Mouse (Mus musculus) C2C12 (cell line): ENCODE results near the gene Caps2. TPM values are rescaled to one million over a fixed set of nuclear protein-coding genes. Genes with fewer than 3 reads are reported as not detected.
"Not testable (repeated sequence)": the region's sequence is repeated elsewhere in the genome, so short reads cannot be mapped to it uniquely, and the experiment has no call there.

Source experiments
- H3K27me3 ChIP-seq: one replicate; pipeline ENCODE4 v1.6.1; 2011; ENCODE audit not compliant: control insufficient read depth, insufficient read depth, insufficient read length
- H3K36me3 ChIP-seq: one replicate; pipeline ENCODE4 v1.6.1; 2011; ENCODE audit not compliant: control insufficient read depth, insufficient read depth
- H3K4me3 ChIP-seq: one replicate; pipeline ENCODE4 v1.5.1; 2011; ENCODE audit warnings: mild to moderate bottlenecking, control low read depth; ENCODE audit not compliant: poor library complexity, insufficient read depth, severe bottlenecking
- H3K79me2 ChIP-seq: one replicate; pipeline ENCODE4 v1.6.1; 2011; ENCODE audit not compliant: control insufficient read depth, insufficient read depth
- H3K79me3 ChIP-seq: one replicate; pipeline ENCODE4 v1.6.1; 2011; ENCODE audit warnings: low read depth, control low read depth
- H3ac ChIP-seq: one replicate; pipeline ENCODE3; 2011; ENCODE audit warnings: low read depth; ENCODE audit not compliant: control insufficient read depth, insufficient read length
- CEBPB ChIP-seq: IDR thresholded peaks from one replicate; pipeline ENCODE4 v1.6.1; 2011; ENCODE audit warnings: low read depth, mild to moderate bottlenecking, control low read depth, moderate library complexity
- CTCF ChIP-seq: IDR thresholded peaks from one replicate; pipeline ENCODE4 v1.5.1; 2011; ENCODE audit not compliant: control insufficient read depth, insufficient read depth, insufficient read length
- FOSL1 ChIP-seq: IDR thresholded peaks from one replicate; pipeline ENCODE4 v1.8.0; 2011; ENCODE audit warnings: mild to moderate bottlenecking, low read length; ENCODE audit not compliant: poor library complexity, insufficient read depth, severe bottlenecking
- MAX ChIP-seq: IDR thresholded peaks from one replicate; pipeline ENCODE4 v1.6.1; 2011; ENCODE audit warnings: mild to moderate bottlenecking, control low read depth
- MYOD1 ChIP-seq: IDR thresholded peaks from one replicate; pipeline ENCODE4 v1.6.1; 2011; ENCODE audit warnings: low read depth; ENCODE audit not compliant: control insufficient read depth, insufficient read length
- MYOG ChIP-seq: IDR thresholded peaks from one replicate; pipeline ENCODE4 v1.6.1; 2011; ENCODE audit not compliant: control insufficient read depth, insufficient read length; ENCODE audit errors: extremely low read depth
- USF1 ChIP-seq: IDR thresholded peaks from one replicate; pipeline ENCODE4 v1.6.1; 2011; ENCODE audit warnings: low read depth, mild to moderate bottlenecking, control low read depth, moderate library complexity
- polyA plus RNA-seq: library from polyadenylated mRNA; unstranded; fragments of >200 nt; fragmentation: generic; extraction: Trizol; gene quantifications from one replicate; pipeline ENCODE4 v1.2.1, GENCODE M21; 2012; ENCODE audit warnings: missing spikeins

The Caps2 gene
- polyA plus RNA-seq, 1 experiment, result 0.01 TPM

- no peaks in the 10 kb centered on the region for H3K79me2 ChIP-seq
- no peak for TF ChIP-seq USF1
- no peak for TF ChIP-seq MYOG
- no peak for TF ChIP-seq MAX
- no peak for TF ChIP-seq FOSL1
- TF ChIP-seq CTCF, result no peak
- TF ChIP-seq CEBPB, result no peak
- no peak for TF ChIP-seq MYOD1
- H3K36me3 ChIP-seq, result no peaks in the 10 kb centered on the region
- no peak overlapping the region for H3K4me3 ChIP-seq
- H3ac ChIP-seq, result no peak overlapping the region
- H3K79me3 ChIP-seq, result no peaks in the 10 kb centered on the region
- no peaks in the 10 kb centered on the region for H3K27me3 ChIP-seq
Observed at GRCm38 (mm10) chr10:112139834-112140233, 23.6 kb upstream of the Caps2 start.

- H3K27me3 ChIP-seq, H3K79me2 ChIP-seq, H3ac ChIP-seq, H3K79me3 ChIP-seq, H3K36me3 ChIP-seq, H3K4me3 ChIP-seq: not testable (repeated sequence)
- peak; percentile 39 for TF ChIP-seq CTCF
Observed at GRCm38 (mm10) chr10:112159882-112160560, 3.4 kb upstream of the Caps2 start, which contains the start of gene Glipr1l3. Glipr1l3 (minus strand) TSS chr10:112160327.

GRCm38 (mm10) chr10:112177027-112177426 is 13.6 kb downstream of the Caps2 start:
- H3K27me3 ChIP-seq, H3K79me3 ChIP-seq, H3K79me2 ChIP-seq, H3ac ChIP-seq, H3K36me3 ChIP-seq, H3K4me3 ChIP-seq: not testable (repeated sequence)

- H3K79me3 ChIP-seq, H3K79me2 ChIP-seq, H3K36me3 ChIP-seq, H3ac ChIP-seq, H3K4me3 ChIP-seq, H3K27me3 ChIP-seq: not testable (repeated sequence)
Observed at GRCm38 (mm10) chr10:112193919-112194318, 30.5 kb downstream of the Caps2 start.

- Histone ChIP-seq H3K79me2 (no peaks in the 10 kb centered on the region), H3K27me3 (no peaks in the 10 kb centered on the region), H3ac (no peak overlapping the region), H3K79me3 (no peaks in the 10 kb centered on the region), H3K36me3 (no peaks in the 10 kb centered on the region), H3K4me3 (no peak overlapping the region)
- TF ChIP-seq FOSL1 (no peak), CTCF (peak; percentile 53)
Observed at GRCm38 (mm10) chr10:112203463-112203862, 40.0 kb downstream of the Caps2 start.

- no peak overlapping the region for H3K4me3 ChIP-seq
- H3K79me2 ChIP-seq, result no peaks in the 10 kb centered on the region
- H3K79me3 ChIP-seq, result no peaks in the 10 kb centered on the region
- TF ChIP-seq FOSL1 (no peak), MAX (no peak), MYOG (no peak), USF1 (no peak), CTCF (no peak), MYOD1 (no peak), CEBPB (no peak)
- H3K27me3 ChIP-seq, result no peaks in the 10 kb centered on the region
- no peaks in the 10 kb centered on the region for H3K36me3 ChIP-seq
- H3ac ChIP-seq, result no peak overlapping the region
Observed at GRCm38 (mm10) chr10:112227073-112227472, 63.7 kb downstream of the Caps2 start.

- not testable (repeated sequence) for H3K4me3 ChIP-seq, H3ac ChIP-seq, H3K79me3 ChIP-seq, H3K79me2 ChIP-seq, H3K36me3 ChIP-seq, H3K27me3 ChIP-seq
Observed at GRCm38 (mm10) chr10:112229091-112229843, 65.8 kb downstream of the Caps2 start.

GRCm38 (mm10) chr10:112232733-112233132 is 69.3 kb downstream of the Caps2 start:
- not testable (repeated sequence) for H3K79me3 ChIP-seq, H3K4me3 ChIP-seq, H3ac ChIP-seq, H3K27me3 ChIP-seq, H3K79me2 ChIP-seq, H3K36me3 ChIP-seq

- not testable (repeated sequence) for H3K79me3 ChIP-seq, H3K4me3 ChIP-seq, H3ac ChIP-seq, H3K27me3 ChIP-seq, H3K79me2 ChIP-seq, H3K36me3 ChIP-seq
Observed at GRCm38 (mm10) chr10:112235396-112235940, 72.0 kb downstream of the Caps2 start.
